Mouse (Mus musculus) forebrain, postnatal 0 days (tissue): ENCODE results near the gene Actrt2. TPM values are rescaled to one million over a fixed set of nuclear protein-coding genes. Genes with fewer than 3 reads are reported as not detected.

ENCODE experiments used
- ATAC-seq: fragments of 200-750 bp; cut with Nextera tagmentation; 2 replicates; pipeline ENCODE4 v1.8.0; 2017; ENCODE audit warnings: mild to moderate bottlenecking, moderate library complexity
- DNase-seq: peaks from one replicate; pipeline ENCODE4 v3.0.0-alpha.2; 2015
- H3K27ac ChIP-seq: fragments of 300-500 bp; sonication (generic); 2 replicates; pipeline ENCODE4 v1.5.1; 2014; ENCODE audit warnings: low read depth, mild to moderate bottlenecking, antibody characterized with exemption, low read length, moderate library complexity, mixed read lengths
- H3K27me3 ChIP-seq: fragments of 300-500 bp; sonication (generic); 2 replicates; pipeline ENCODE4 v1.6.1; 2014; ENCODE audit warnings: mild to moderate bottlenecking, low read length, mixed read lengths; ENCODE audit not compliant: insufficient read depth
- H3K36me3 ChIP-seq: fragments of 300-500 bp; sonication (generic); 2 replicates; pipeline ENCODE4 v1.6.1; 2014; ENCODE audit warnings: mild to moderate bottlenecking, moderate library complexity; ENCODE audit not compliant: insufficient read depth
- H3K4me1 ChIP-seq: fragments of 300-500 bp; sonication (generic); 2 replicates; pipeline ENCODE4 v1.6.1; 2014; ENCODE audit warnings: antibody characterized with exemption; ENCODE audit not compliant: insufficient read depth
- H3K4me2 ChIP-seq: fragments of 300-500 bp; sonication (generic); 2 replicates; pipeline ENCODE4 v1.6.1; 2014; ENCODE audit warnings: low read depth, mild to moderate bottlenecking, moderate library complexity
- H3K4me3 ChIP-seq: fragments of 300-500 bp; sonication (generic); 2 replicates; pipeline ENCODE4 v1.5.1; 2014; ENCODE audit warnings: low read depth, low read length, mixed read lengths
- H3K9ac ChIP-seq: fragments of 300-500 bp; sonication (generic); 2 replicates; pipeline ENCODE4 v1.6.1; 2014; ENCODE audit warnings: mild to moderate bottlenecking
- H3K9me3 ChIP-seq: fragments of 300-500 bp; sonication (generic); 2 replicates; pipeline ENCODE4 v1.6.1; 2016; ENCODE audit warnings: low read length
- CTCF ChIP-seq: sonication (generic); IDR thresholded peaks from 2 replicates; pipeline ENCODE4 v1.5.1; 2016; ENCODE audit warnings: antibody characterized with exemption, control low read depth, low read depth
- WGBS: fragments of 180-500 bp; shearing (Covaris S2); extraction: QIAGEN DNeasy Blood & Tissue Kit; methylation state at CpG from one replicate; pipeline ENCODE4 v1.1.7; 2014; 5-methylcytosine and 5-hydroxymethylcytosine counted together
- polyA plus RNA-seq: library from polyadenylated mRNA; unstranded; fragments of >200 nt; fragmentation: Nextera tagmentation; extraction: Ambion mirVana; gene quantifications from 2 replicates; pipeline ENCODE4 v1.2.1, GENCODE M21; 2015
- total RNA-seq: library from RNA; depleted of rRNA; stranded (reverse); fragments of >200 nt; gene quantifications from 2 replicates; pipeline ENCODE4 v1.2.3, GENCODE M21; 2014; rRNA removed

Actrt2 gene
- total RNA-seq (not detected in 2 replicates), polyA plus RNA-seq (not detected in 2 replicates)

DNA sequence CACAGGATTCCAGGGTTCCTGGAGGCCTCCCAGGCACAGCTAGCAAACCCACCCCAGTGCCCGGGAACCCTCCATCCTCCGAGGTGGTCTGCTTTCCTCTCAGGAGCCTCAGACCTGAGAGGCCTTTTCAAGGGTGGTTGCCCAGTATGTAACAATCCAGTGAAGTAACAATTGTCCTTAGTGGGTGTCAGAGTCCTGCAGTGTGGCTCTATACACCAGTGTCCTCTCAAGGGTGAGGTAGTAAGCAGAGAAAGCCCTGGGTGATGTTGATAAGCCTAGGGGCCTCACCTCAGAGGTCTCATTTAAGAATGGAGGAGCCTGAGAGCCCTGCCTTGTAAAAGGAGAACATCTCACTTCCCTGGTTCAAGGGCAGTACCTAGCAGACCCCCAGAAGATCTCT, at the start of gene Actrt2:
Gene Actrt2 (minus strand): TSS at position 101 of the 400 bp plus-strand sequence.
- no peaks in the 10 kb centered on the region for H3K4me1 ChIP-seq
- no peak for DNase-seq
- H3K9ac ChIP-seq: no peak within 1 kb of the TSS
- WGBS: 94% methylated on average over 2 of the region's 2 CpGs
- no peak within 1 kb of the TSS for H3K27ac ChIP-seq
- ATAC-seq: no peak
- no peak within 1 kb of the TSS for H3K4me2 ChIP-seq
- H3K36me3 ChIP-seq: no peaks in the 10 kb centered on the region
- TF ChIP-seq CTCF: no peak
- H3K9me3 ChIP-seq: no peaks in the 10 kb centered on the region
- H3K27me3 ChIP-seq: no peaks in the 10 kb centered on the region
- H3K4me3 ChIP-seq: no peak within 1 kb of the TSS

DNA sequence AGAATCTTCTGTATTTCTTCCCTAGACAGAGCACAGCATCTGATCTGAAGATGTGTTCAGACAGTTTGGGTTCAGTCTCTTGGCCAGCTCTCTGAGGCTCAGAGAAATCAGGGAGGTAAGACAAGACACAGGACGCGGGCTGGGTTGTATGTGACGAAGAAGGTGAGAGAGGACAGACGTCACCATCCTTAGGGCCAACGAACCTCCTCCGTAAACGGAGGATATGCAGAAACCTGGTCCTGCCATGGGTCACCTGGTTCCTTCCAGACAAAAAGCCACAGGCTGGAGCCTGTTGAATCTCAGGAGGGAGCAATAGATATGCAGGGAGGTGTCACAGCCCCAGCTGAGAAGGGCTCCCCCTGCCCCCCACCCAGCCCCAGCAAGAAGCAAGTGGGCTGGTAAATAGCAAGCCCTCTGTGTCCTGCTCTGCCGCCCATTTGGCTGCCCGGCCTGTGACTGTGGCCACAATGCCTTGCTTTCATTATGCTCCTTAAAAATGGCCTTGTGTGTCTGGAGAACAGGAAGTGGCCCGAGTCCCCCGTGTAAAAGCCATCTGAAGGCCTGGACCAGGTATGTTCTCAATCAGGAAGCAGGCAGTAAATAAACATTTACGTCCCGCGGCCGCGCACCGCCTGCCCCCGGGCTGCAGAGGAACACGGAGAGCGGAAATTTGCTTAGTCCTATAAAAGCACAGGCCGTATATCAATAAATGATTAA, 41.9 kb upstream of the Actrt2 start:
- H3K4me2 ChIP-seq: no peak overlapping the region
- no peak for TF ChIP-seq CTCF
- no peaks in the 10 kb centered on the region for H3K4me1 ChIP-seq
- WGBS: 79% methylated on average over 21 of the region's 21 CpGs
- no peaks in the 10 kb centered on the region; the same call in 1 of the 2 replicates for H3K27me3 ChIP-seq
- H3K9ac ChIP-seq: no peak overlapping the region
- no peak overlapping the region for H3K27ac ChIP-seq
- ATAC-seq: no peak
- no peak for DNase-seq
- no peaks in the 10 kb centered on the region for H3K9me3 ChIP-seq
- no peaks in the 10 kb centered on the region for H3K36me3 ChIP-seq
- no peak overlapping the region for H3K4me3 ChIP-seq

DNA sequence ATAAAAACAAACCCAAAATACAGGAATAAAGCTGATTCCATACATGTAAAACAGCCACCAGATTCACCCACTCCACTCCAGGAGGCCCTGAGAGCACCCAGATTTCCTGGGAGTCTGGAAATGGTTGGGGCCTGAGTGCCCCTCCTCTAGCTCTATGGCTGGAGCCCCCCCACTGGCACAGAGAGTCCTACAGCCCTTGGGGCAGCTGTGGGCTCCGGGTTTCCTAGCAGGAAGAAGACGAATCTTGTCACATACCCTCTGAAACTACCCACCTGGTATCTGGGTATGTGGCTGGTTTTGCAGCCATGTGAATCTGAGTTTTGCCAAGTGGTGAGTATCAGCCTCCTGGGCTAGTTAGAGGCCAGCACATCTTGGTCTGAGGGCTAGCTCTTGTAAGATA, 41.1 kb upstream of the Actrt2 start:
- 86% methylated on average over 2 of the region's 2 CpGs for WGBS
- Histone ChIP-seq H3K4me3 (no peak overlapping the region), H3K27ac (no peak overlapping the region), H3K9ac (no peak overlapping the region), H3K9me3 (no peaks in the 10 kb centered on the region), H3K27me3 (no peaks in the 10 kb centered on the region; the same call in 1 of the 2 replicates), H3K4me1 (no peaks in the 10 kb centered on the region), H3K36me3 (no peaks in the 10 kb centered on the region), H3K4me2 (no peak overlapping the region)
- no peak for DNase-seq
- no peak for TF ChIP-seq CTCF
- ATAC-seq: no peak

DNA sequence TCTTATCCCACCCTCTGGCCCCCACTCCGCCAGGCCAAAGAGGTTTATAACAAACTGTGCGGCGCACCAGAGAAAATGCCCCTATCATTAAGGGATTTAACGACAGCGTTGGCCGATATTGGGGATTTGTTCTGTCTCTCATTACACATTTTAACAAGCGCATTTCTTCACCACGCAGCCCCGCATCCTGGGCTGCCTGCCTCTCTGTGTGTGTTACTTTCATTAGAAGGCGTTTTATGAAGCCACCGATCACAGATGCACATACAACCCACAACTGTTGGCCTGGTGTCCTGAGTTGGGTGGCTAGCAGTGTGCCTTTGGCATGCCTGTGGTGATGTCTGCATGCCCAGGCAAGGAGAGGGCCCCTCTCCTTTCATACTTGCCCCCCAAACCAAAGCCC, 40.6 kb upstream of the Actrt2 start:
- Histone ChIP-seq H3K9me3 (no peaks in the 10 kb centered on the region), H3K36me3 (no peaks in the 10 kb centered on the region), H3K4me2 (no peak overlapping the region), H3K4me3 (no peak overlapping the region), H3K9ac (no peak overlapping the region), H3K27me3 (no peaks in the 10 kb centered on the region; the same call in 1 of the 2 replicates), H3K4me1 (no peaks in the 10 kb centered on the region), H3K27ac (no peak overlapping the region)
- DNase-seq (no peak), ATAC-seq (no peak)
- 30% methylated on average over 11 of the region's 11 CpGs for WGBS
- TF ChIP-seq CTCF: no peak

DNA sequence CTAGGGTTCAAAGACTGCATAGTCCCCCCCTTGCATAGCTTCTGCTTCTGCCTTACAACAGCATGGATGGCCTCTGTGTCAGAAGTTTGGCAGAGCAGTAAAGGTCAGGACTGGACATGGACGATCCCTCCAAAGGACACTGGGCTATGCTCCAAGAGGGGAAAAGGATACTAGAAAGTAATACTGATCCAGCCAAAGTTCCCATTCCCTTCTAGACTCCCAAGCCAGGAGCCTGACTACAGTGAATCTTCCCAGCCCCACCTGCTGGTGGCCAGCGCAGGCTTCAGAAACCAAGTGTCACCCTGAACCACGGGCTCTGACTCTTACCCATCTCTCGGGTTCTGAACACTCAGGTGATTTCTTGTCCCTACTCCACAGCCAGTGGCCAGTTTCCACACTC, 39.9 kb upstream of the Actrt2 start:
- H3K36me3 ChIP-seq: no peaks in the 10 kb centered on the region
- TF ChIP-seq CTCF: no peak
- no peak overlapping the region for H3K27ac ChIP-seq
- no peak overlapping the region for H3K9ac ChIP-seq
- H3K4me2 ChIP-seq: no peak overlapping the region
- WGBS: 84% methylated on average over 4 of the region's 4 CpGs
- DNase-seq (no peak), ATAC-seq (no peak)
- no peak overlapping the region for H3K4me3 ChIP-seq
- H3K4me1 ChIP-seq: no peaks in the 10 kb centered on the region
- no peaks in the 10 kb centered on the region for H3K9me3 ChIP-seq
- H3K27me3 ChIP-seq: no peaks in the 10 kb centered on the region; the same call in 1 of the 2 replicates

DNA sequence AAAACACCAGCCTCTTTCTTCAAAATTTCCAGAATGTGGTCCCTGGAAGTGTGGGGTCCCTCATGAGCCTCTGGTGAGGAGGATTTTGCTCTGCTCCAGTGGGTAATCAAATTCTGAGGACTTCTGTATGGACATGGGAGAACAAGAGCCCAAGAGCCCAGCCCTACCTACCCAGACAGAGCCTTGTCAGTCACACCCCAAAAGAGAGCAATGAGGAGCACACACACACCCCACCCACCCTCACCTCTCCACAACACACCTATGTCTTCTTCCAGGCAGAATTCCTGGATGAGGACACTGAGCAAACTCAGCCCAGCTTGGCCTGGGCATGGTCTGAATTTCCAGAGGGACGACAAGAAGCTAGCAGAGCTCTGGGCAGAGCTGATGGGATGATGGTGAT, 38.8 kb upstream of the Actrt2 start:
- no peaks in the 10 kb centered on the region for H3K36me3 ChIP-seq
- no peak for TF ChIP-seq CTCF
- ATAC-seq (no peak), DNase-seq (no peak)
- no peak overlapping the region for H3K9ac ChIP-seq
- no peak overlapping the region for H3K27ac ChIP-seq
- 69% methylated on average over 1 of the region's 1 CpGs for WGBS
- H3K4me3 ChIP-seq: no peak overlapping the region
- H3K4me2 ChIP-seq: no peak overlapping the region
- no peaks in the 10 kb centered on the region for H3K9me3 ChIP-seq
- H3K27me3 ChIP-seq: no peaks in the 10 kb centered on the region; the same call in 1 of the 2 replicates
- H3K4me1 ChIP-seq: no peaks in the 10 kb centered on the region

DNA sequence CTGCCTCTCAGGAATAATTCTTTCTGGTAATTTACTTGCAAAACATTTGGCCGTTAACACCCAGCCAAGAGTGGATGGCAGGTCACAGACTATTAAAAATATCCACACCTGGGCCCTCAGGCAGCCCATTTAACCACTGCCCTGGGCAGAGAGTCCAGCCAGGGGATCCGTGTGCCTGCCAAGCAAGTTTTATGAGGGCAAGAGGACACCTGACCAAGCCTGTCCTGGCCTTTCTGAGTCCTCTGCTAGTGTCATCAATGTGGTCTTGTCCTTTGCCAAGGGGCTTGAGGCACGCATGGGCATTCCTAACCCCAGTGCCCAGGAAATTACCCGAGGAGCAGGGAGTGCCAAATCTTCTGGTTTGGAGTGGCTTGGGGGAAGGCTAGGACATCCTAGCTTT, 38.0 kb upstream of the Actrt2 start:
- Histone ChIP-seq H3K9me3 (no peaks in the 10 kb centered on the region), H3K27me3 (no peaks in the 10 kb centered on the region; the same call in 1 of the 2 replicates), H3K9ac (no peak overlapping the region), H3K4me2 (no peak overlapping the region), H3K36me3 (no peaks in the 10 kb centered on the region), H3K27ac (no peak overlapping the region), H3K4me3 (no peak overlapping the region), H3K4me1 (no peaks in the 10 kb centered on the region)
- 85% methylated on average over 4 of the region's 4 CpGs for WGBS
- DNase-seq (no peak), ATAC-seq (no peak)
- no peak for TF ChIP-seq CTCF
